Mouse (Mus musculus) Muller cell, postnatal 12 days (primary cell): ENCODE data around the gene Wbp2.
"Not testable (repeated sequence)": the region's sequence is repeated elsewhere in the genome, so short reads cannot be mapped to it uniquely, and the experiment has no call there.

ENCODE experiments used
- DNase-seq: peaks from one replicate; pipeline ENCODE4 v3.0.0-alpha.2; 2015; ENCODE audit errors: inconsistent ontology term

Gene Wbp2

DNA sequence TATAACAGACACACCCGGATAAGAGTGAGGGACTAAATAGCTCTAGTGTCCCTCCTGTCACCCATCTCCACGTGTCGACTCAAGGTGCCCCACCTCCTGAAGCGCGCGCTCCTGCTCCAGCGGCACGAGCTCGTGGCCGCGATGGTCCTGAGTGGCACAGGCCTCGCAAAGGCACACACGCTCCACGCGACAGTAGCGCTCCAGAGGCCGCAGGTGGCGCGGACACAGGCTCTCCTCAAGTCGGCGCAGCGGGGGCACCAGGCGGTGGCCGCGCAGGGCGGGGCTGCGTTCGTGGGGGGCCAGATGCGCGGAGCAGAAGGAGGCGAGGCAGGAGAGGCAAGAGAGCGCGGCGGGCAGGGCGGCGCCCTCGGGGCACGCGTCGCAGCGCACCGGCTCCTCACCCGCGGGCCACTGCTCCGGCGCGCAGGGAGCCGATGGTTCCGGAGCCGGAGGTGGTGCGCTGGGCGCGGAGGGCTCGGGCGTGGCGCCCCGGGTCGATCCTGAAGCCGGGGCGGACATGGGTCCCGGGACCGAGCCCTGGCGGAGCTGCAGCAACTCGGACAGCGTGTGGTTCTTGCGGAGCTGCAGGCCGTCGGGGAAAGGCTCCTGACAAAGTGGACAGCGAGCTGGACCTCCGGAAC, 22.8 kb upstream of the Wbp2 start:
- DNase-seq: peak; percentile 30

DNA sequence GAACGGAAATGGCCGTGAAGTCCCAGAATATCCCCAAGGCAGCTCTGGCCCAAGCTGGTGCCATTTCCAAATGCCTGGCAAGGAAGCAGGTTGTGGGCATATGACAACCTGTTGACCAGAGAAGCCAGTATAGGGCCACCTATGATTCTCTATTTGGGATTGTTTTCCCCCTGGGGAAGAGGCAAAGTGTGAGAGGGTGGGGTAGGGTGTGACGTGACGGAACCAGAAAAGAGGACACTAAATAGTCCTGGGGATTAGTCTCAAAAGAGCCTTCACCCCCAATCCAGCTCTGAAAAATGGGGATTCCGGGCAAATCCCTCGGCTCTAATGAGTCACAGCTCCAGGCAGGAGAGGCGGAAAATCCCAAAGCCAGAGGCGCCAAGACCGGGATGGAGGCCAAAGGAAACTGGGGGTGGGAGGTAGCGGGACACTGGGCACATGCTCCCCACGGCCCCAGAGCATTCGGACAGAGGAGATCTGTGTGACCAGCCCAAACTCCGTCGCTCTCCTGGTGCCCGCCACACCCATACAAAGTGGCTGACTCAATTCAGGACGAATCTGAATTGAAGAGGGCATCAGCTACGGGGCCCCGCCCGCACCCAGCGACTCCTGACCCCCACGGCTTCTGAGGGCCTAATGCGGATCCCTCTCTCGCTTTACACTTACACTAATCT, 21.8 kb upstream of the Wbp2 start:
- DNase-seq: peak; percentile 93

DNA sequence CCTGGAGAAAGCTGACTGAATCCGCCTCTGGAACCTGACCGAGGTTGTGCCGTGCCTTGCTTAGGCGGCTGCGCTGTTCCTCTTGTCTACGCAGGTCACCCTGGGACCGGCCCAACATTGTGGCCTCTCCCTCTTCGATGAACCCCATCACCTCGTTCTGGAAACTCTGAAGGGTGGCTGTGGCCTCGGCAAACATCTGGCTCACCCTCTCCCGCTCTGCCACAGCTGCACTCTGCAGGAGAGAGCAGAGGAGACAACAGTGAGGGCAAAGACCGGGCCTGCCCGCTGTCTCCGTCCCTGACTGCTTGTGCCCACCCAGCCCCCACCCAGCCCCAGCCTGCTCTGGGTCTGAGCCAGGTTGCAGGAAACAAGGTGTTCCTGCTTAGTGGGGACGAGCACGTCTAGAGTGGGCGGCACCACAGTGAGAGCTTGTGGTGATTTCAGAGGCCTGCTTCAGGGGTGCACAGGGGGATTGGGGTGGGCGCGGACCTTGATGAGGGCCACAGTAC, 21.0 kb upstream of the Wbp2 start:
- no peak for DNase-seq

GRCm38 (mm10) chr11:116106963-116107776, 20.4 kb upstream of the Wbp2 start:
- no peak for DNase-seq

GRCm38 (mm10) chr11:116106154-116106962, 19.6 kb upstream of the Wbp2 start:
- DNase-seq: no peak

DNA sequence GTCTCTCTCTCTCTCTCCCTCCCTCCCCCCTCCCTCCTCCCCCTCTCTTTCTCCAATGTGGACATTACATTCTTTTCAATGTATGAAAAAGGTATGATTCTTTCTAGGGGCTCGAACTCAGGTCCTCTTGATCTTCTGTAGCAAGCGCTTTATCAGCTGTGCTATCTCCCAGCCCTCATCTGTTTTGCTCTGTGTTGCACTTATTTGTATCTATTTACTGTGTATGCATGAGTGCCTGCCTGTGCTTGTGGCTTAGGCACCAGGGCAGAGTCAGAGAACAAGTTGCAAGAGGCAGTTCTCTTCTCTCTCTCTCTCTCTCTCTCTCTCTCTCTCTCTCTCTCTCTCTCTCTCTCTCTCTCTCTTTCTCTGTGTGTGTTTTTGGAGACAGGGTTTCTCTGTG, 18.3 kb upstream of the Wbp2 start:
- no peak for DNase-seq

- peak; percentile 86 for DNase-seq
These were observed 17.3 kb upstream of the Wbp2 start for GRCm38 (mm10) chr11:116104006-116104646.

GRCm38 (mm10) chr11:116103572-116103971, 16.8 kb upstream of the Wbp2 start:
- DNase-seq: peak; percentile 48

DNA sequence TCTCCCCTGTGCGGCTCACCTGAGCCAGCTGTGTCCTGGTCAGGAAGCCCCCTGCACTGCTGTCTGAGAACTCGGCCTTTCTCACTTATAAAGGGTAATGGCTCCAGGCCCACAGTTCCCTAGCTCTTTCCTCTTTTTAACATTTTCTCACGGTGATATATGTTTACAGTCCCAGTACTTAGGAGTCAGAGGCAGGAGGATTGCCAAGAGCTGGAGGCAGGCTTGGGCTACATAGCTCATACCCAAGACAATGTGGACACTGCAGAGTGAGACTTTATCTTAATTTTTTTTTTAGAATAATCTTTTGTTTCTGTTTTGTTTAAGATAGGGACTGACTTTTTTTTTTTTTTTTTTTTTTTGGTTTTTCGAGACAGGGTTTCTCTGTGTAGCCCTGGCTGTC, 15.7 kb upstream of the Wbp2 start:
- no peak for DNase-seq

DNA sequence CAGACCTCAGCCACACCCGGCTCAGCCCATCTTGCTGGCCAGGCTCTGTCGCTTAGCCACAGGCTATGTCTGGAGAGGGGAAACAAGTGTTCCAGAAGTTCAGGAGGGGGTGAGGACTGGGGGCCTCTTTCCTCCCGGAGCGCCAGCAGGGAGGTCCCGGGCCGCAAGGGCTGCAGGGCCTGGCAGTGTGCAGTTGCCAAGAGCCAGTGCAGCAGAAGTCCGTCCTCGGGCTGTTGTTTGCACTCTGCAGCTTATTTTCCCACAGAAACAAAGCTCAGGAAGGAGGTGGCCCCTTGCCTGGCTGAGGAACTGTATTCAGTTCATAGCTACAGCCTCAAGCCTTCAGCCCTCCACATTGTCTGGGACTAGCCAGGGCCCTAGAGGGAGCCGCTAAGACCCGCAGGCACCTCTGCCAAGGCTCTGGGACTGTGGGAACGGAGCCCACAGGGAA, 15.2 kb upstream of the Wbp2 start:
- DNase-seq: peak; percentile 28

GRCm38 (mm10) chr11:116100839-116101238, 14.0 kb upstream of the Wbp2 start:
- no peak for DNase-seq

DNA sequence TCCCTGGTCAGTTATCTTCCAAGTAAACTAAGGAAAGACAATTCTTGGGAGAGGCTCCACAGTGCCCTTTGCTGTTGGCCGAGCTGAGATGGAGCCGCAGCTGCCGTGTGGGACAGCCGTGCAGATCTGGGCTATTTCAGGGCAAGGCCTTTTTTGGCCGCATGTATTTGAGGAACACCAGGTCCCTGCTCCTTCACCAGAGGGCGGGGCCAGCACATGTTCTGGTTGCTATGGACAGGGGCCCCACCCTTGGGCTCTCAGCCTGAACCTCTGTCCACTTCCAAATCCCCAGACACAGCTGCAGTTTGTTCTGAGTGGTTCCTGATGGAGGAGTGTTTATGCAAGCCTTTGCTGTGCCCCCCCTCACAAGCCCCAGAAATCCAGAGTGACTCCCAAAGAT, 13.6 kb upstream of the Wbp2 start:
- DNase-seq: no peak

DNA sequence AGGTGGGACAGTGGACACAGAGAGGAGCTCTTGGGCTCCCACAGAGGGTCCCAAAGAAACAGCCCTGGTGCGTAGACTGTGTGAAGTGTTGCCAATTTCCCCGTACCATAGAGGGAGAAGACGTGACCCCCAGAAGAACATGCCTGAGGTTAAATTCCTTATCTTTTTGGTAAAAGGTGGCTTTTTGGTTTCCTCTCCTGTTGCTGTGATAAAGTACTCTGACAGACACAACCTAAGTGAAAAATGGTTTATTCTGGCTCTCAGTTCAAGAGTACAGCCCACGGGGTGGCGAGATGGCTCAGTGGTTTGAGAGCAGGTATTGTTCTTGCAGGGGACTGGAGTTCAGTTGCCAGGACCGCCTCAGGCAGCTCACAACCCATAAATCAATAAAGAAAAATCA, 12.7 kb upstream of the Wbp2 start:
- DNase-seq: no peak

DNA sequence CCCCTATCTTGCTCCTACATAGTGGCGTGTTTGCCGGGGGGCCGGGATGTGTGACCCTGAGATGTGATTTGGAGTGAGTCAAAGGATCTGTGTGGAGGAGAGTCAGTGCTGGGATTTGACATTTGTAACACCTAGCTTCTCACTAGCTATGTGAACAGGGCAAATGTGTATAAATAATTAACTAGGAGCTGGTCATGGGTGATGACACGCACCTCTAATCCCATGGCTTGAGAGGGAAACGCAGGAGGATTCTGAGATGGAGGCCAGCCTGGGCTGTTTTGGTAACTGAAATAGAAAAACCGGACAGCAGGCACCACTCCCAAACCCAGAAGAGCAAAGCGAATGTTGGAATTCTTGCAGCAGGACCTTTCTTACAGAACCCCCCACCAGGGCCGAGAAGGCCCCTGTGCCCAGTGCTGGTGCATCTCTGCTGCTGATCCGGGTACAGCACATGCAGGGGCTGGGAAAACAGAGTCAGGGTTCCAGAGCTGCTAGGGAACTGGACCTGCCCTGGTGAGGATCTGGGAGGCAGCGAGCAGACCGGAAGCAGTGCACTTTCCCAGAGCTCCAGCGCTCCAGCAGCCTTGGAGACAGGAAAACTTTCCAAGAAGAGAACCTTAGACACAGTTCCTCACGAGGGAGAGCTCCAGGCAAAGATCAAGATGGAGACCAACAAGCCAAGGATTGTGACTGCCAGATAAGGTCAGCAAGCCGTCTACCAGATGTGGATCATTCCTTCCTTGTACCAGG, 12.1 kb upstream of the Wbp2 start:
- no peak for DNase-seq

DNA sequence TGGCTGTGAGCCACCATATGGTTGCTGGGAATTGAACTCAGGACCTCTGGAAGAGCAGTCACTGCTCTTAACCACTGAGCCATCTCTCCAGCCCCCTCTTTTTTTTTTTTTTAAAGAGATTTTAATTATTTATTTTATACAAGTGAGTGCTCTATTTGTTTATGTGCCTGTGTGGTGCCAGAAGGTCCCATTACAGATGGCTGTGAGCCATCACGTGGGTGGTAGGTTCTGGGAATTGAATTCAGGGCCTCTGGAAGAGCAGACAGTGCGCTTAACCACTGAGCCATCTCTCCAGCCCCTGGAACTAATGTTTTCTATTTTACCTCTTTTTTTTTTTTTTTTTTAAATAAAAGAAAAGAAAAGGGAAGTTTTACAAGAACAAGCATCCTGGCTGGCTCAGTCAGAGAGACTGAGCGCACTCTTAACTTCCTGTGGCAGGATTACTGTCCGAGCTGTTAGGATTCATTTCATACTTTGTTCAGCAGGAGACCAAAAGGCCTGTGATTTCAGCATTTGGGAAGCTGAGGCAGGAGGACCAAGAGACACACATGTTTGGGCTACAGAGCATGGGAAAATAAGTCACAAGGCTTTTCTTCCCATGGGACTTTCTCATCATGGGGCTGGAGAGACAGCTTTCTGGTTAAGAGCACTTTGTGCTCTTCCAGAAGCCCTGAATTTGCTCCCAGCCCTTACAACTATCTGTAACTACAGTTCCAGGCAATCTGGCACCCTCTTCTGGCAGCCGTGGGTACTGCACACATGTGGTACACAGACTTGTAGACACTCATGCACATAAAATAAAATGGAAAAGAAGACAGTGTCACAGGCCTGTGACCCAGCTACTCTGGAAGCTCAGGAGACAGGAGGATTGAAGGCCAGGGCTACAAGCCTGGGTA, 9.7 kb upstream of the Wbp2 start:
- no peak for DNase-seq

DNA sequence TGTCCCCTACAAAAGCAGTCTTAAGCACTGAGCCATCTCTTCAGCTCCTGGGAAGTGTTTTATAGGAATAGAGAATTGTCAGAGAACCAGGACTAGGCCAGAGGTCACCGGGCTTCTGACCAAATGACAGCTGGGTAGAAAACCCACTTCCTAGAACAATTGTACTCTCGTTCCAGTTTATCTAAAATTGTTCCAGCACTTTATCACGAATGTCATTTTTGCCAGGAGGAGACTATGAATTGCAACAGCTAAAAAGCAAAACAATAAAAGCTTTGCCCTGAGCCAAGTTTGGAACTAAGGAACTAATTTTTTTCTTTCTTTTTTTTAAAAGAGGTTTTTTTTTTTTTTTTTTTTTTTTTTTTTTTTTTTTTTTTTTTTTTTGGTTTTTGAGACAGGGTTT, 8.8 kb upstream of the Wbp2 start:
- no peak for DNase-seq

- no peak for DNase-seq
These were observed 7.2 kb upstream of the Wbp2 start for GRCm38 (mm10) chr11:116093771-116094565.

GRCm38 (mm10) chr11:116092959-116093358, 6.2 kb upstream of the Wbp2 start:
- DNase-seq: not testable (repeated sequence)

DNA sequence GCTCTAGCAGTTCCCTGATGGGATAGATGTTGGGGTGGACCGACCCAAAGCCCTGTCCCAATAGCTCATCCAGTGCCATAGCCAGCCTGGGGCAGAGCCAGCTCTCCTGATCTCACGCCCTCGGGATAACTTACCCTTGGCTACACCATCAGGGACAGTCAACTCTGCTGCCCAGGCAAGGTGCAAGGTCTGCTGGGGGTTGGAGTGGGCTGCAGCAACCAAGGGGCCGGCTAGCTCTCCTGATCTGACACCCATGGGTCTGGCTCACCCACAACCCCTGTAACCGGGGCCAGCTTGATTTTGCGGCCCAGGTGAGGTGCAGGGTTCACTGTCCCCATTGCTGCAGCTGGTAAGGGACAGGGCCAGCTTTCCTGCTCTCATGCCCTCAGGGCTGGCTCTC, 4.8 kb upstream of the Wbp2 start:
- no peak for DNase-seq
